ENCODE assay signal across 18 mouse cellular contexts in the genomic region with DNA sequence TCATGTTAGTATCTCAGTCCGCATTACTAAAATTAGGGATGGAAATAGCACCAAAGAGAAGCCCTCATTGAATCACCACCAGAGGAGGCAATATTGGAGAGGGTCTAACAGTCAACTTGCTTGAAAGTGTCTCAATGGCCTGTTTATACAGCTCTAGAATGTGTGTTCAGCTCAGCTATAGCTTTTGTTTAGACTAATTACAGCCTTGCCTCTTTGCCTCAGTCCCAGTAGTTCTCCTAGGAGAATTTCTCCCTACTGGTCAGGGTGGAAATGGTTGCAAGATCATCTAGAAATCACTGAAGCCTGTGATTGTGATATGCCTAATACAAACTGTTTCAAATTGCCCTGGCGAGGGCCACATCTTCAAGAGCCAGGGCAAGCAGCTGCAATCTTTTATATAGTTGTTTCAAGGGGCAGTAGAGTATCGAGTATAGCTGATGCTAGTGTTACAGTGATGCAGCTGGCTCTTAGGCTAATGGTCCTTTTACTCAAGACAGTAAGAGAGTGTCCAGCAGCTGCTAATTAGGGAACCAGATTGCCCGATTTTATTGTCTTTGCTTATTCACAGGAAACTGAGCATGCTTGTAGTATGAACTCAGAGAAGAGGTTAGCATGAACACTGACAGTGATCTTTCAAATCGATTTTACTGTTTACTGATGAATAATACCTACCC. TPM values are rescaled to one million over a fixed set of nuclear protein-coding genes. Genes with fewer than 3 reads are reported as not detected.
DNase-seq lines count a peak whose midpoint lies in the region; ATAC-seq and TF ChIP-seq lines count a peak whose summit lies in the region.
"Had no signal": no experiment of that assay in that cellular context is flagged by ENCODE, and none has a peak within 500 bp of the region (broad histone marks: within the 10 kb centered on the region; RNA-seq: fewer than 3 reads in every experiment).

No protein-coding gene starts in this region.

- H3K9ac ChIP-seq in forebrain, embryonic 11.5 days (ENCODE audit: low read length), result no peak overlapping the region
- no peak overlapping the region for H3K9ac ChIP-seq in kidney, postnatal 0 days (ENCODE audit: low read depth, low read length)
- no peak overlapping the region for H3K9ac ChIP-seq in intestine, postnatal 0 days (ENCODE audit: low read depth, low read length)
- H3K9ac ChIP-seq: hindbrain, embryonic 13.5 days; lung, embryonic 14.5 days had no signal

- H3K27ac ChIP-seq in forebrain, embryonic 11.5 days (ENCODE audit: low read depth, low read length), result no peak overlapping the region
- no peak overlapping the region for H3K27ac ChIP-seq in forebrain, embryonic 10.5 days
- H3K27ac ChIP-seq in kidney, postnatal 0 days, result no peak overlapping the region
- no peak overlapping the region for H3K27ac ChIP-seq in intestine, postnatal 0 days (ENCODE audit: low read depth, low read length)
- no peak overlapping the region for H3K27ac ChIP-seq in layer of hippocampus, adult 2 months
- H3K27ac ChIP-seq: hindbrain, embryonic 13.5 days had no signal

- H3K9me3 ChIP-seq in forebrain, embryonic 11.5 days (ENCODE audit: control insufficient read depth, low read length), result no peaks in the 10 kb centered on the region
- H3K9me3 ChIP-seq in forebrain, embryonic 10.5 days, result no peaks in the 10 kb centered on the region
- H3K9me3 ChIP-seq in kidney, postnatal 0 days (replicated peaks; ENCODE audit: low read length), result no peaks in the 10 kb centered on the region
- H3K9me3 ChIP-seq in intestine, postnatal 0 days (ENCODE audit: control insufficient read depth), result no peaks in the 10 kb centered on the region
- H3K9me3 ChIP-seq: hindbrain, embryonic 13.5 days had no signal

- H3K4me1 ChIP-seq in forebrain, embryonic 11.5 days (replicated peaks; ENCODE audit: control insufficient read depth, insufficient read depth, low read length), result no peaks in the 10 kb centered on the region; the same call in 1 of the 2 replicates
- H3K4me1 ChIP-seq in forebrain, embryonic 10.5 days, result no peaks in the 10 kb centered on the region
- H3K4me1 ChIP-seq in kidney, postnatal 0 days (replicated peaks; ENCODE audit: insufficient read depth, low read length), result no peaks in the 10 kb centered on the region
- H3K4me1 ChIP-seq in intestine, postnatal 0 days (replicated peaks; ENCODE audit: control insufficient read depth, insufficient read depth, low read length), result no peaks in the 10 kb centered on the region
- H3K4me1 ChIP-seq: hindbrain, embryonic 13.5 days; megakaryocyte, embryonic 14.5 days had no signal

- 72% methylated on average over 5 of the region's 5 CpGs for WGBS in forebrain, embryonic 11.5 days
- WGBS in forebrain, embryonic 10.5 days, result 85% methylated on average over 5 of the region's 5 CpGs
- 42% methylated on average over 5 of the region's 5 CpGs for WGBS in kidney, postnatal 0 days
- 60% methylated on average over 5 of the region's 5 CpGs for WGBS in intestine, postnatal 0 days

- no peaks in the 10 kb centered on the region for H3K27me3 ChIP-seq in forebrain, embryonic 11.5 days (ENCODE audit: control insufficient read depth, insufficient read depth, low read length)
- no peaks in the 10 kb centered on the region for H3K27me3 ChIP-seq in forebrain, embryonic 10.5 days (ENCODE audit: poor library complexity, severe bottlenecking)
- H3K27me3 ChIP-seq in kidney, postnatal 0 days (ENCODE audit: insufficient read depth, low read length), result no peaks in the 10 kb centered on the region
- no peaks in the 10 kb centered on the region for H3K27me3 ChIP-seq in intestine, postnatal 0 days (replicated peaks; ENCODE audit: control insufficient read depth, insufficient read depth, low read length)
- H3K27me3 ChIP-seq: hindbrain, embryonic 13.5 days; megakaryocyte, embryonic 14.5 days; Patski had no signal

- H3K4me2 ChIP-seq in forebrain, embryonic 11.5 days (ENCODE audit: low read depth, low read length, severe bottlenecking), result no peak overlapping the region
- H3K4me2 ChIP-seq in kidney, postnatal 0 days (ENCODE audit: low read length), result no peak overlapping the region
- H3K4me2 ChIP-seq in intestine, postnatal 0 days (replicated peaks; ENCODE audit: low read depth), result no peak overlapping the region
- H3K4me2 ChIP-seq: hindbrain, embryonic 13.5 days; liver, embryonic 11.5 days; lung, embryonic 14.5 days had no signal

- peak; percentile 64 for ATAC-seq in forebrain, embryonic 11.5 days (replicated peaks; ENCODE audit: low FRiP score)
- ATAC-seq in kidney, postnatal 0 days (replicated peaks; ENCODE audit: low FRiP score, low read depth), result no peak
- ATAC-seq in intestine, postnatal 0 days, result no peak
- ATAC-seq: Patski had no signal

- TF ChIP-seq CTCF in kidney, postnatal 0 days (IDR thresholded peaks at IDR 0.05; ENCODE audit: low read depth), result no peak
- no peak for TF ChIP-seq CTCF in brain, embryonic 14.5 days (IDR thresholded peaks at IDR 0.05; ENCODE audit: borderline replicate concordance, extremely low read depth, insufficient read depth, insufficient read length)
- TF ChIP-seq CTCF in intestine, postnatal 0 days (IDR thresholded peaks at IDR 0.05; ENCODE audit: low read depth), result peak; percentile 22; the same call in 1 of the 2 replicates
- TF ChIP-seq CTCF in layer of hippocampus, adult 2 months (conservative IDR thresholded peaks at IDR 0.05), result no peak

- no peak overlapping the region for H3K4me3 ChIP-seq in forebrain, embryonic 11.5 days (ENCODE audit: low read depth, low read length)
- no peak overlapping the region for H3K4me3 ChIP-seq in forebrain, embryonic 10.5 days
- H3K4me3 ChIP-seq in kidney, postnatal 0 days (replicated peaks; ENCODE audit: low read depth, low read length), result no peak overlapping the region
- no peak overlapping the region for H3K4me3 ChIP-seq in intestine, postnatal 0 days (ENCODE audit: low read depth, low read length)
- no peak overlapping the region for H3K4me3 ChIP-seq in layer of hippocampus, adult 2 months
- H3K4me3 ChIP-seq: hindbrain, embryonic 13.5 days; megakaryocyte, embryonic 14.5 days had no signal

- no peak for DNase-seq in forebrain, embryonic 11.5 days (ENCODE audit: low spot score)
- no peak for DNase-seq in forebrain, embryonic 10.5 days (ENCODE audit: extremely low spot score, low spot score)
- peak; percentile 47 for DNase-seq in kidney, postnatal 0 days (ENCODE audit: low spot score)
- DNase-seq in kidney, adult 9 months, result no peak
- peak; percentile 62 for DNase-seq in brain, embryonic 14.5 days (ENCODE audit: low read depth)
- no peak for DNase-seq in layer of hippocampus, adult 2 months (ENCODE audit: low spot score in 2 of 2)
- DNase-seq in embryo, embryonic 11 days, result no peak
- DNase-seq: cerebellum, adult 11 months; cerebellum, postnatal 25 days; kidney, postnatal 10 days; lung, embryonic 14.5 days; right cerebral cortex, postnatal 25 days; thymus, postnatal 4 days had no signal

- no peak for TF ChIP-seq POLR2A in brain, embryonic 14.5 days (IDR thresholded peaks at IDR 0.05; ENCODE audit: borderline replicate concordance, extremely low read depth, insufficient read depth, insufficient read length, poor library complexity, severe bottlenecking)

- H3K36me3 ChIP-seq in forebrain, embryonic 11.5 days (ENCODE audit: control insufficient read depth, insufficient read depth, low read length), result no peaks in the 10 kb centered on the region
- no peaks in the 10 kb centered on the region for H3K36me3 ChIP-seq in forebrain, embryonic 10.5 days (replicated peaks)
- no peaks in the 10 kb centered on the region for H3K36me3 ChIP-seq in kidney, postnatal 0 days (ENCODE audit: insufficient read depth, low read length)
- H3K36me3 ChIP-seq in intestine, postnatal 0 days (ENCODE audit: control insufficient read depth, insufficient read depth), result no peaks in the 10 kb centered on the region
- H3K36me3 ChIP-seq: hindbrain, embryonic 13.5 days had no signal

RNA-seq across cellular contexts. Expression of a gene that starts 27.9 kb away (rescaled TPM):
- polyA plus RNA-seq in forebrain, embryonic 11.5 days (2014; fragmentation: Nextera tagmentation; extraction: Ambion mirVana), result 3.9 and 5.3 TPM in 2 replicates
- 0.43 and 1.2 TPM in 2 replicates for polyA plus RNA-seq in forebrain, embryonic 10.5 days (2016; fragmentation: Nextera tagmentation; extraction: Ambion mirVana)
- polyA plus RNA-seq in kidney, postnatal 0 days (2015; fragmentation: Nextera tagmentation; extraction: Ambion mirVana), result 33.7 and 37.0 TPM in 2 replicates
- 3.1 and 4.1 TPM in 2 replicates for polyA plus RNA-seq in brain, embryonic 14.5 days (2012; rRNA removed)
- polyA plus RNA-seq in intestine, postnatal 0 days (2015; fragmentation: Nextera tagmentation; extraction: Ambion mirVana), result 22.6 and 23.1 TPM in 2 replicates
- 1 to 10 TPM; 2.5 to 3.7 TPM for total RNA-seq in layer of hippocampus, adult 2 months (2021)
- polyA plus RNA-seq: Patski had no signal

Comparison
In these comparisons a context has a peak if more than half of its experiments do, and no peak if none do; other contexts are left out.
1. DNase-seq: peak in kidney, postnatal 0 days (single experiment) and brain, embryonic 14.5 days (single experiment); none in forebrain, embryonic 11.5 days (single experiment), forebrain, embryonic 10.5 days (single experiment), kidney, adult 9 months (single experiment), layer of hippocampus, adult 2 months (0 of 2) and embryo, embryonic 11 days (single experiment).